Mouse (Mus musculus): Measurements from ENCODE around the gene Map3k6. TPM values are rescaled to one million over a fixed set of nuclear protein-coding genes. Genes with fewer than 3 reads are reported as not detected.
A peak's percentile ranks its signal among the peaks of the same experiment; 100 is the strongest.

Map3k6 gene
- polyA plus RNA-seq, 1 experiment from 2014 or later: 2.6 TPM

DNA sequence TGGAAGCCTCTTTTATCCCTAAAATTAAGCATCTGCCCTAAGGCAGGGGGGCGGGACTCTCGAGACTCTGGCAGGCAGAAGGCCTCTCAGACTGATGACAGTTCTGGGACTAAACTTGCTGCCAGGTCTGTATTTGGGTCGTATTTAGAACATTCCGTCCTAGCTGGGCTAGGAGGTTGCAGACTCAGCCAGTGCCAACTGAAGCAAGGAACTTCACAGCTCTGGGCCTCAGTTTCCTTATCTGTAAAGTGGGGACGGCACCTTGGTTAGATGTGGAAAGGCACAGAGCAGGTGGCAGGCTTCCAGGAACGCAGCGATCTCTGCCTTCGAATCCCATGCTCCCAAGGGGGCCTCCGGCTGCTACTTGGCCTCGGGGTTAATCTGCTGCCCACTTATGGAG, 14.5 kb upstream of the Map3k6 start:
- Histone ChIP-seq H3K4me2 (ENCODE audit: low read depth, low read length) (no peak overlapping the region), H3K4me1 (ENCODE audit: control insufficient read depth, insufficient read depth, low read length) (no peaks in the 10 kb centered on the region), H3K9me3 (ENCODE audit: control insufficient read depth, low read length) (no peaks in the 10 kb centered on the region), H3K9ac (replicated peaks; ENCODE audit: low read depth, low read length) (no peak overlapping the region), H3K27me3 (ENCODE audit: control insufficient read depth, insufficient read depth, low read length) (0 out of 2 replicates have a peak, but pooled peaks cover 3% of the 10 kb centered on the region), H3K36me3 (ENCODE audit: control insufficient read depth, insufficient read depth, low read length) (no peaks in the 10 kb centered on the region), H3K4me3 (ENCODE audit: low read depth, low read length) (no peak overlapping the region), H3K27ac (ENCODE audit: low read depth, low read length) (no peak overlapping the region)
- ATAC-seq (ENCODE audit: low read depth): no peak
- 71% methylated on average over 10 of the region's 10 CpGs for WGBS

DNA sequence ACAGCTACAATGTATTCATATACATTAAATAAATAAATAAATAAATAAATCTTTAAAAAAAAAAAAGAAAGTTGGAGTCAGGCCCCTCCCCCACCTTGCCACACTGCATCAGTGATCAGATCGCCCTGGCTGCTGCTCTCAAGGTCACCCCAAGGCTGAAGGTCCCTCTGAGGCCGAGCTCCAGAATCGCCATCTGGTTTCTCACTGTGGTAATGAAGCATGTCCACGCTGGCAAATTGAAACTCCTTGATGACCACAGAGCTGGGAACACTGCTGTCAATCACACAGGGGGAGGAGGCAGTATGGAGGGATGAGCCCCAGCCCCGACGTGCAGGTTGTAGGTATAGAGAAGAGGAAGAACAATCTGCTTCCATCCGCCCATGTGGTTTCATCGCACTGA, 13.0 kb upstream of the Map3k6 start:
- H3K4me3 ChIP-seq (ENCODE audit: low read depth, low read length): no peak overlapping the region
- WGBS: 43% methylated on average over 8 of the region's 8 CpGs
- ATAC-seq (ENCODE audit: low read depth): no peak
- H3K27ac ChIP-seq (ENCODE audit: low read depth, low read length): no peak overlapping the region
- H3K36me3 ChIP-seq (ENCODE audit: control insufficient read depth, insufficient read depth, low read length): no peaks in the 10 kb centered on the region
- no peak overlapping the region for H3K4me2 ChIP-seq (ENCODE audit: low read depth, low read length)
- H3K9me3 ChIP-seq (ENCODE audit: control insufficient read depth, low read length): no peaks in the 10 kb centered on the region
- no peaks in the 10 kb centered on the region for H3K27me3 ChIP-seq (ENCODE audit: control insufficient read depth, insufficient read depth, low read length)
- H3K9ac ChIP-seq (replicated peaks; ENCODE audit: low read depth, low read length): no peak overlapping the region
- no peaks in the 10 kb centered on the region for H3K4me1 ChIP-seq (ENCODE audit: control insufficient read depth, insufficient read depth, low read length)

GRCm38 (mm10) chr4:133229582-133229981, 11.0 kb upstream of the Map3k6 start:
- H3K36me3 ChIP-seq (ENCODE audit: control insufficient read depth, insufficient read depth, low read length): no peaks in the 10 kb centered on the region
- H3K27me3 ChIP-seq (ENCODE audit: control insufficient read depth, insufficient read depth, low read length): no peaks in the 10 kb centered on the region
- no peaks in the 10 kb centered on the region for H3K4me1 ChIP-seq (ENCODE audit: control insufficient read depth, insufficient read depth, low read length)
- no peak overlapping the region for H3K9ac ChIP-seq (replicated peaks; ENCODE audit: low read depth, low read length)
- ATAC-seq (ENCODE audit: low read depth): no peak
- WGBS: 58% methylated on average over 8 of the region's 8 CpGs
- H3K27ac ChIP-seq (ENCODE audit: low read depth, low read length): no peak overlapping the region
- H3K4me3 ChIP-seq (ENCODE audit: low read depth, low read length): no peak overlapping the region
- no peaks in the 10 kb centered on the region for H3K9me3 ChIP-seq (ENCODE audit: control insufficient read depth, low read length)
- no peak overlapping the region for H3K4me2 ChIP-seq (ENCODE audit: low read depth, low read length)

DNA sequence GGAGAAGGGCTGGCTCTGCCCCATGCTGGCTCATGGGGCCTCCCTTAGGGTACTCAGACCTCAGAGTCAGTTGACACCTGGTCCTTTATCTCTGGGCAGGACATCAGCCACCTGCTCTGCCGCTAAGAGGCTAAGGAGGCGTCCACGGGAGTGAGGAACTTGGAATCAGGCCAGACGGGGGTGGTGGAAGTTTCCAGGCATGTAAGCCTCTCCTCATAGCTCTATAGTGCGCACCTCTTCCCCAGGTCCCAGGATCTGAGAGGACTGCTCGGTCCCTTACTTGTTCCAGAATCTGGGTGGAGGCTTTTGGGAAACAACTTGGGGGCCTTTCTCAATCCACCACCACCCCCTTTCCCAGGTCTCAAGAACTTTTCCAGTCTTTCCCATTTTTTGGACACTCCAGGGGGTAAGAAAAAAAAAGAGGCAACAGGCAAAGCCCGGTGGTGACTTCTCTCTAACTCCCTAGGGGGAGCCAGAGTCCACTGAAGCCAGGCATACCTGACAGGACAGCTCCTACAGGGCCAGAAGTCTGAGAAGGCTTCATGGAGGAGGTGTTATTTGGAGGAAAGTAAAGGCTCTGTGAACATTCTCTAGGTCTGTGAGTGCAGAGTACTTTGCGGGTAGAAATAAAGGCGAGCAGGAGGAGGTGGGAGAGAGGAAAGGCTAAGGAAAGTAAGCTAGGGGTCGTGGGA, 7.2 kb upstream of the Map3k6 start:
- H3K4me1 ChIP-seq (ENCODE audit: control insufficient read depth, insufficient read depth, low read length): no peaks in the 10 kb centered on the region
- no peak for ATAC-seq (ENCODE audit: low read depth)

DNA sequence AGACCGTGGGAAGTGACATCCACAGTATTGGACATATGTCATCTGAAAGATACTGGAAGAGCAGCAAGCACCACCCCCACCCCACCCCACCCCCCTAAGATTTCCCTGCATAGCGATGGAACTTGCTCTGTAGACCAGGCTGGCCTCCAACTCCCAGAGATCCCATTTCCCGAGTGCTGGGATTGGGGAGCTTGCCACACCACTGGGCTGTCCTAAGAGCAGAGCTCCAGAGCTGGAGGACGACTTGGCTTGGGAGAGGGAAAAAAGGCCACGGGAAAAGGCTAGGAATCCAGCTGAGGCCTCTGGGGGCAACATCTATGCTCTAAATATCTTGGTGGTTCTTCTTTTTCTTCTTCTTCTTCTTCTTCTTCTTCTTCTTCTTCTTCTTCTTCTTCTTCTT, 5.8 kb upstream of the Map3k6 start:
- no peak for ATAC-seq (ENCODE audit: low read depth)
- H3K27me3 ChIP-seq (ENCODE audit: control insufficient read depth, insufficient read depth, low read length): peaks cover under 1% of the 10 kb centered on the region; the same call in 1 of the 2 replicates
- H3K4me3 ChIP-seq (ENCODE audit: low read depth, low read length): no peak overlapping the region
- no peaks in the 10 kb centered on the region for H3K9me3 ChIP-seq (ENCODE audit: control insufficient read depth, low read length)
- H3K4me2 ChIP-seq (ENCODE audit: low read depth, low read length): no peak overlapping the region
- H3K27ac ChIP-seq (ENCODE audit: low read depth, low read length): no peak overlapping the region
- H3K9ac ChIP-seq (replicated peaks; ENCODE audit: low read depth, low read length): no peak overlapping the region
- H3K36me3 ChIP-seq (ENCODE audit: control insufficient read depth, insufficient read depth, low read length): no peaks in the 10 kb centered on the region
- WGBS: 68% methylated on average over 5 of the region's 5 CpGs
- no peaks in the 10 kb centered on the region for H3K4me1 ChIP-seq (ENCODE audit: control insufficient read depth, insufficient read depth, low read length)

More for the DNA sequence above, 7.2 kb upstream of the Map3k6 start:
- no peak overlapping the region for H3K27ac ChIP-seq (ENCODE audit: low read depth, low read length)
- no peaks in the 10 kb centered on the region; the same call in 1 of the 2 replicates for H3K27me3 ChIP-seq (ENCODE audit: control insufficient read depth, insufficient read depth, low read length)
- H3K9ac ChIP-seq (replicated peaks; ENCODE audit: low read depth, low read length): no peak overlapping the region
- no peaks in the 10 kb centered on the region for H3K36me3 ChIP-seq (ENCODE audit: control insufficient read depth, insufficient read depth, low read length)
- no peak overlapping the region for H3K4me2 ChIP-seq (ENCODE audit: low read depth, low read length)
- no peaks in the 10 kb centered on the region for H3K9me3 ChIP-seq (ENCODE audit: control insufficient read depth, low read length)
- WGBS: 39% methylated on average over 10 of the region's 10 CpGs
- H3K4me3 ChIP-seq (ENCODE audit: low read depth, low read length): no peak overlapping the region

DNA sequence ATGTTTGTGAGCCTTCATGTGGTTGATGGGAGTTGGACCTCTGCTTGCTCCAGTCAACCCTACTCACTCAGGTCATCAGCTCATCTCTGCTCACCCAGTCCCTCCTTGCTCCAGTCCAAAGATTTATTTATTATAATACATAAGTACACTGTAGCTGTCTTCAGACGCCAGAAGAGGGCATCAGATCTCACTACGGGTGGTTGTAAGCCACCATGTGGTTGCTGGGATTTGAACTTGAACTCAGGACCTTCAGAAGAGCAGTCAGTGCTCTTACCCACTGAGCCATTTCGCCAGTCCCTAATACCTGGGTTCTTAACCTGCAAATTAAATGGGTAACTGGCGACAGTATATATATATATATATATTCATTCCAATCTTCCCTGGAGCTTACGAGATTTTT, 5.2 kb upstream of the Map3k6 start:
- Histone ChIP-seq H3K4me3 (ENCODE audit: low read depth, low read length) (no peak overlapping the region), H3K4me2 (ENCODE audit: low read depth, low read length) (no peak overlapping the region), H3K4me1 (ENCODE audit: control insufficient read depth, insufficient read depth, low read length) (no peaks in the 10 kb centered on the region), H3K27me3 (ENCODE audit: control insufficient read depth, insufficient read depth, low read length) (peaks cover 7% of the 10 kb centered on the region; the same call in 1 of the 2 replicates), H3K9ac (replicated peaks; ENCODE audit: low read depth, low read length) (no peak overlapping the region), H3K36me3 (ENCODE audit: control insufficient read depth, insufficient read depth, low read length) (no peaks in the 10 kb centered on the region), H3K9me3 (ENCODE audit: control insufficient read depth, low read length) (no peaks in the 10 kb centered on the region), H3K27ac (ENCODE audit: low read depth, low read length) (no peak overlapping the region)
- no peak for ATAC-seq (ENCODE audit: low read depth)
- 80% methylated on average over 5 of the region's 5 CpGs for WGBS

GRCm38 (mm10) chr4:133237911-133238310, 2.7 kb upstream of the Map3k6 start:
- Histone ChIP-seq H3K4me3 (ENCODE audit: low read depth, low read length) (no peak overlapping the region), H3K9me3 (ENCODE audit: control insufficient read depth, low read length) (no peaks in the 10 kb centered on the region), H3K4me2 (ENCODE audit: low read depth, low read length) (no peak overlapping the region), H3K36me3 (ENCODE audit: control insufficient read depth, insufficient read depth, low read length) (no peaks in the 10 kb centered on the region), H3K27ac (ENCODE audit: low read depth, low read length) (no peak overlapping the region), H3K4me1 (ENCODE audit: control insufficient read depth, insufficient read depth, low read length) (no peaks in the 10 kb centered on the region), H3K9ac (replicated peaks; ENCODE audit: low read depth, low read length) (no peak overlapping the region), H3K27me3 (ENCODE audit: control insufficient read depth, insufficient read depth, low read length) (peaks cover 25% of the 10 kb centered on the region)
- no peak for ATAC-seq (ENCODE audit: low read depth)
- WGBS: 76% methylated on average over 4 of the region's 4 CpGs

DNA sequence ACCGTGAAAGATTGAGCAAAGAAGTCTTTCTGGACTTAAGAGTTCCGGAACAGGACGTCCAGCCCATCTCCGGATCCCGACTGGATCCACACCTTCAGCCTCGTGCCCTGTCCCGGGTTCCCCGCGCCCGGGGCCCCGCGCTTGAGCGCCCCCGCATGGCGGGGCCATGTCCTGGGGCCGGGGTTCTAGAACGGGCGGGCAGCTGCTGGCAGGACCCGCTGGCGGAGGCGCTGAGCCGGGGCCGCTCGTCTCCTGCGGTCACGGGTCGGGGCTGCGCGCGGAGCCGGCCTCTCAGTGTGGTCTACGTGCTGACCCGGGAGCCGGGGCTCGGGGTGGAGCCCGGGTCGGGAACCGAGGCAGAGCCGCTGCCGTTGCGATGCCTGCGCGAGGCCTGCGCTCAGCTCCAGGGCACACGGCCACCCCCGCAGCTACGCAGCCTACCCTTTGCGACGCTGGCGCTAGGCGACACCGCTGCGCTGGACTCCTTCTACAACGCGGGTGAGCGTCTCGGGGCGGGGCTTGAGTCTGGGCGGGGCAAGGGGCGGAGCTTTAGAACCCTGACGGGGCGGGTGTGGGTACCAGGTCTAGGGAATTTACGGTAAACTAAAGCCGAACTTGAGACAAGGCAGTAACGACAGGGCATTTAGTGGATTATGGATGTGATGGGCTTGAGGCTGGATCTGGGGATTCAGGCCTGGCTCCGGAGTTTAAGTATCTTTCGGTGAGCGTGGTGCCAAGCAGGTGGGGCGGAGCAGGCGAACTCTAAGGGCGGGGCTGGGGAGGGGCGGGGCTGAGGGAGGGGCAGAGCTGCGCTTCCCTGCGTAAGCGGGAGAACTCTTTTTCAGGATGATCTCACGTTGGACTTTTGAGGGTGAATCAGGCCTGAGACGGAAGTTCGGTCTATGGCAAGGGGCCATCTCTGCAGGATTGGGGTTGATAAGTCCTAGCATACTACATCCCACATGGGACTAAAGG, 603 bp downstream of the Map3k6 start:
- H3K9ac ChIP-seq (replicated peaks; ENCODE audit: low read depth, low read length): peak overlapping the region; percentile 54; the same call in 1 of the 2 replicates
- under 1% methylated on average over 67 of the region's 78 CpGs for WGBS
- no peaks in the 10 kb centered on the region for H3K9me3 ChIP-seq (ENCODE audit: control insufficient read depth, low read length)
- H3K27ac ChIP-seq (ENCODE audit: low read depth, low read length): no peak overlapping the region
- no peaks in the 10 kb centered on the region for H3K36me3 ChIP-seq (ENCODE audit: control insufficient read depth, insufficient read depth, low read length)
- H3K4me1 ChIP-seq (ENCODE audit: control insufficient read depth, insufficient read depth, low read length): no peaks in the 10 kb centered on the region
- H3K27me3 ChIP-seq (ENCODE audit: control insufficient read depth, insufficient read depth, low read length): peaks cover 27% of the 10 kb centered on the region
- peak overlapping the region; percentile 44 for H3K4me3 ChIP-seq (ENCODE audit: low read depth, low read length)
- peak; percentile 93 for ATAC-seq (ENCODE audit: low read depth)
- peak overlapping the region; percentile 68 for H3K4me2 ChIP-seq (ENCODE audit: low read depth, low read length)

DNA sequence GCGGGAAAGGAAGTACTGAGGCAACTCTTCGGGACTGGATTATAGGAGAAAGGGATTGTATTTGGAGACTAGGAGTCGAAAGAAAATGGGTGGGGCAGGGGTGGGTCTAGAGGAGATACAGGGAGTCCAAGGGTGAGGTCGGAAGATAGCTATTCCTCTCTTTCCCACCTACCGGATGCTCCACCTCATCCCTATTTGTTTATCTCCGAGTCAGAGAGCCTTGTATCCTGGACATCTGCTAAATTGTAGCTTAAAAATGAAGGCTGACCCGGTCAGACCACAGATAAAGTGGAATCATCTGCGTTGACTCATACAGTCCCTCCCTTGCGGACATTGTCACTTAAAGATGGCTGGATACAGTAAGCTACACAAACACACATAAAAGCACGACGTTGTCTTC, 1.3 kb downstream of the Map3k6 start:
- no peak overlapping the region for H3K27ac ChIP-seq (ENCODE audit: low read depth, low read length)
- H3K27me3 ChIP-seq (ENCODE audit: control insufficient read depth, insufficient read depth, low read length): peaks cover 27% of the 10 kb centered on the region
- H3K4me3 ChIP-seq (ENCODE audit: low read depth, low read length): peak overlapping the region; percentile 44
- WGBS: 29% methylated on average over 11 of the region's 11 CpGs
- ATAC-seq (ENCODE audit: low read depth): no peak
- H3K4me1 ChIP-seq (ENCODE audit: control insufficient read depth, insufficient read depth, low read length): no peaks in the 10 kb centered on the region
- no peak overlapping the region for H3K9ac ChIP-seq (replicated peaks; ENCODE audit: low read depth, low read length)
- H3K36me3 ChIP-seq (ENCODE audit: control insufficient read depth, insufficient read depth, low read length): no peaks in the 10 kb centered on the region
- H3K9me3 ChIP-seq (ENCODE audit: control insufficient read depth, low read length): no peaks in the 10 kb centered on the region
- peak overlapping the region; percentile 68 for H3K4me2 ChIP-seq (ENCODE audit: low read depth, low read length)

Measured in neural tube, embryonic 14.5 days (tissue).